Mouse (Mus musculus) neural tube, embryonic 14.5 days (tissue): ENCODE results near the gene Nacc2. TPM values are rescaled to one million over a fixed set of nuclear protein-coding genes. Genes with fewer than 3 reads are reported as not detected.

Source experiments
- ATAC-seq: fragments of 200-750 bp; cut with Nextera tagmentation; 2 replicates; pipeline ENCODE4 v1.8.0; 2017; ENCODE audit warnings: low read depth, mild to moderate bottlenecking, moderate TSS enrichment, moderate library complexity
- H3K27ac ChIP-seq: fragments of 300-500 bp; sonication (generic); 2 replicates; pipeline ENCODE4 v1.5.1; 2014; ENCODE audit warnings: low read depth, mild to moderate bottlenecking, control low read depth, low read length, moderate library complexity, mixed read lengths
- H3K27me3 ChIP-seq: fragments of 300-500 bp; sonication (generic); 2 replicates; pipeline ENCODE4 v1.6.1; 2014; ENCODE audit warnings: low read length; ENCODE audit not compliant: control insufficient read depth, insufficient read depth
- H3K36me3 ChIP-seq: fragments of 300-500 bp; sonication (generic); 2 replicates; pipeline ENCODE4 v1.6.1; 2014; ENCODE audit warnings: low read length, mixed read lengths; ENCODE audit not compliant: control insufficient read depth, insufficient read depth
- H3K4me1 ChIP-seq: fragments of 300-500 bp; sonication (generic); 2 replicates; pipeline ENCODE4 v1.6.1; 2014; ENCODE audit warnings: low read length; ENCODE audit not compliant: control insufficient read depth, insufficient read depth
- H3K4me2 ChIP-seq: fragments of 300-500 bp; sonication (generic); 2 replicates; pipeline ENCODE4 v1.6.1; 2014; ENCODE audit warnings: mild to moderate bottlenecking, low read depth, low read length, control low read depth
- H3K4me3 ChIP-seq: fragments of 300-500 bp; sonication (generic); 2 replicates; pipeline ENCODE4 v1.5.1; 2014; ENCODE audit warnings: low read depth, low read length, control low read depth, mixed read lengths
- H3K9ac ChIP-seq: fragments of 300-500 bp; sonication (generic); replicated peaks from 2 replicates; pipeline ENCODE4 v1.6.1; 2014; ENCODE audit warnings: low read depth, mild to moderate bottlenecking, control low read depth, low read length, mixed read lengths
- H3K9me3 ChIP-seq: fragments of 300-500 bp; sonication (generic); 2 replicates; pipeline ENCODE4 v1.6.1; 2016; ENCODE audit warnings: low read length; ENCODE audit not compliant: control insufficient read depth
- WGBS: fragments of 180-500 bp; shearing (Covaris S2); extraction: QIAGEN DNeasy Blood & Tissue Kit; methylation state at CpG from one replicate; pipeline ENCODE4 v1.1.7; 2014; 5-methylcytosine and 5-hydroxymethylcytosine counted together
- polyA plus RNA-seq: library from polyadenylated mRNA; unstranded; fragments of >200 nt; fragmentation: Nextera tagmentation; extraction: Ambion mirVana; gene quantifications from 2 replicates; pipeline ENCODE4 v1.2.1, GENCODE M21; 2014

The Nacc2 gene
- polyA plus RNA-seq, 1 experiment from 2014 or later = 14.5 TPM

GRCm38 (mm10) chr2:26039951-26040350 lies 83.1 kb downstream of the Nacc2 start:
- H3K27me3 ChIP-seq = no peaks in the 10 kb centered on the region
- no peaks in the 10 kb centered on the region for H3K9me3 ChIP-seq
- H3K9ac ChIP-seq = no peak overlapping the region
- peaks cover 8% of the 10 kb centered on the region for H3K4me1 ChIP-seq
- no peak overlapping the region for H3K4me2 ChIP-seq
- no peak overlapping the region for H3K4me3 ChIP-seq
- no peaks in the 10 kb centered on the region for H3K36me3 ChIP-seq
- 35% methylated on average over 14 of the region's 14 CpGs for WGBS
- no peak overlapping the region for H3K27ac ChIP-seq
- peak; percentile 26; the same call in 1 of the 2 replicates for ATAC-seq

- Histone ChIP-seq H3K27ac (no peak overlapping the region), H3K4me3 (no peak overlapping the region), H3K9ac (no peak overlapping the region), H3K36me3 (no peaks in the 10 kb centered on the region), H3K4me1 (peaks cover 12% of the 10 kb centered on the region), H3K4me2 (no peak overlapping the region), H3K9me3 (no peaks in the 10 kb centered on the region), H3K27me3 (no peaks in the 10 kb centered on the region)
- WGBS = 65% methylated on average over 6 of the region's 6 CpGs
- ATAC-seq = no peak
These were observed 85.6 kb downstream of the Nacc2 start for GRCm38 (mm10) chr2:26037386-26037785.

- Histone ChIP-seq H3K4me1 (peaks cover 4% of the 10 kb centered on the region), H3K27ac (no peak overlapping the region; the same call in 1 of the 2 replicates), H3K9me3 (no peaks in the 10 kb centered on the region), H3K9ac (no peak overlapping the region), H3K4me2 (no peak overlapping the region; the same call in 1 of the 2 replicates), H3K27me3 (no peaks in the 10 kb centered on the region), H3K36me3 (no peaks in the 10 kb centered on the region), H3K4me3 (no peak overlapping the region)
- WGBS = 51% methylated on average over 15 of the region's 15 CpGs
- peak; percentile 59; the same call in 1 of the 2 replicates for ATAC-seq
These were observed 88.5 kb downstream of the Nacc2 start for GRCm38 (mm10) chr2:26034344-26035050.

GRCm38 (mm10) chr2:26030288-26030687 lies 92.7 kb downstream of the Nacc2 start:
- H3K36me3 ChIP-seq = no peaks in the 10 kb centered on the region
- no peak overlapping the region for H3K27ac ChIP-seq
- no peak overlapping the region for H3K4me2 ChIP-seq
- 50% methylated on average over 3 of the region's 3 CpGs for WGBS
- H3K9me3 ChIP-seq = no peaks in the 10 kb centered on the region
- no peak overlapping the region for H3K4me3 ChIP-seq
- no peaks in the 10 kb centered on the region for H3K27me3 ChIP-seq
- H3K4me1 ChIP-seq = peaks cover 4% of the 10 kb centered on the region
- ATAC-seq = no peak
- H3K9ac ChIP-seq = no peak overlapping the region

- H3K4me1 ChIP-seq = peaks cover 8% of the 10 kb centered on the region
- 32% methylated on average over 4 of the region's 4 CpGs for WGBS
- no peak for ATAC-seq
- H3K27ac ChIP-seq = no peak overlapping the region
- no peak overlapping the region for H3K9ac ChIP-seq
- no peaks in the 10 kb centered on the region for H3K27me3 ChIP-seq
- no peaks in the 10 kb centered on the region for H3K36me3 ChIP-seq
- no peaks in the 10 kb centered on the region for H3K9me3 ChIP-seq
- H3K4me3 ChIP-seq = no peak overlapping the region
- no peak overlapping the region for H3K4me2 ChIP-seq
These were observed 98.6 kb downstream of the Nacc2 start for GRCm38 (mm10) chr2:26024138-26025075.

- H3K9me3 ChIP-seq = no peaks in the 10 kb centered on the region
- H3K27ac ChIP-seq = no peak overlapping the region
- H3K27me3 ChIP-seq = no peaks in the 10 kb centered on the region
- H3K4me2 ChIP-seq = no peak overlapping the region
- no peak overlapping the region for H3K9ac ChIP-seq
- WGBS = 92% methylated on average over 1 of the region's 1 CpGs
- no peak overlapping the region for H3K4me3 ChIP-seq
- ATAC-seq = no peak
- no peaks in the 10 kb centered on the region for H3K36me3 ChIP-seq
- peaks cover 8% of the 10 kb centered on the region for H3K4me1 ChIP-seq
These were observed 100.4 kb downstream of the Nacc2 start for GRCm38 (mm10) chr2:26022626-26023025.

- Histone ChIP-seq H3K27me3 (no peaks in the 10 kb centered on the region), H3K9me3 (no peaks in the 10 kb centered on the region), H3K4me3 (no peak overlapping the region), H3K4me2 (peak overlapping the region; percentile 30; the same call in 1 of the 2 replicates), H3K9ac (no peak overlapping the region), H3K4me1 (peaks cover 8% of the 10 kb centered on the region), H3K27ac (no peak overlapping the region), H3K36me3 (no peaks in the 10 kb centered on the region)
- no peak; the same call in 1 of the 2 replicates for ATAC-seq
- 81% methylated on average over 8 of the region's 8 CpGs for WGBS
These were observed 100.8 kb downstream of the Nacc2 start for GRCm38 (mm10) chr2:26022258-26022565.

GRCm38 (mm10) chr2:26021561-26022257 lies 101.3 kb downstream of the Nacc2 start, which contains the start of gene Ubac1:
Gene Ubac1 (minus strand): TSS chr2:26021747.
- H3K4me1 ChIP-seq = peaks cover 8% of the 10 kb centered on the region
- 8% methylated on average over 35 of the region's 50 CpGs for WGBS
- no peaks in the 10 kb centered on the region for H3K36me3 ChIP-seq
- H3K9ac ChIP-seq = peak within 1 kb of the TSS; percentile 81
- ATAC-seq = peak; percentile 92
- no peaks in the 10 kb centered on the region for H3K9me3 ChIP-seq
- H3K4me3 ChIP-seq = peak within 1 kb of the TSS; percentile 74
- H3K27me3 ChIP-seq = no peaks in the 10 kb centered on the region
- H3K4me2 ChIP-seq = peak within 1 kb of the TSS; percentile 63
- peak within 1 kb of the TSS; percentile 74 for H3K27ac ChIP-seq
